In the genomic region with DNA sequence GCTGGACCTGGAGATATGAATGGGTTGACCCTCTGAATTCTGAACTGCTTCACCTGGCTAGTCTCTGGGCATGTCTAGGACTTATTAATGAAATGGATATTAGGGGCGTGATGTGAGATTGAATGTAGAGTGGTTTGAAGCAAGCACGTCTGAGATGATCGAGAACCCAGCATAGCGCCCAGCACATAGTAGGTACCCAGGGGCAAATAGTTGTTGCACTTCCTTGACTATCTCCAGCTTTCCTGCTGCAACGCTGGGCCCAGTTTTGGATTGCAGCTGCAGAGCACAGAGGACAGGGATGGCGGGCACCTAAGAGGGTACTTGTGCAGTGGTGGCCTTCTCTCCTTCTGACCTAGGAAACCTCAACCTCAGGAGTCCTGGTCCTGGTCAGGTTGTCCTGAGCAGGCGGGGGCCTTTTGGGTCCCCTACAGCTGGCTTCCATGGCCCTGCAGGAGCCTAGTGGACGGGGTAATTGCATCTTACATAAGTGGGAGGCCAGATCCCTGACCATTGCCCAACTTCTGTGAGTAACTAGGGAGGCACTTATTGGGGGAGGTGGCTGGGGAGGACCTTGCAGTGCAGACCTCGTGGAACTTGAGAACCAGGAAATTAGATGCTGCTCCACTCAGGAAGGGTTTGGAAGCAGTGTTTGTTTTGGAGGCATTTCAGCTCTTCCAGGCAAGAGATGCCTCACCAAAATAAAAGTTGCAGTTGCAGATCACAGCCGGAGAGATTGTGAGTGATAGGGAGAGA, we compare ENCODE assay signal across 8 mouse cellular contexts. TPM values are rescaled to one million over a fixed set of nuclear protein-coding genes. Genes with fewer than 3 reads are reported as not detected.
DNase-seq lines count a peak whose midpoint lies in the region; ATAC-seq and TF ChIP-seq lines count a peak whose summit lies in the region.

No protein-coding gene starts in this region.

- WGBS in heart, embryonic 15.5 days: 69% methylated on average over 10 of the region's 10 CpGs
- WGBS in midbrain, embryonic 13.5 days: 86% methylated on average over 10 of the region's 10 CpGs

- DNase-seq in MEL (ENCODE audit: low read depth, low spot score): peak; percentile 40
- DNase-seq in kidney, postnatal 36 days: peak; percentile 75 to 86
- no peak for DNase-seq in spleen, adult 12 weeks (ENCODE audit: low spot score)
- no peak for DNase-seq in frontal cortex, postnatal 10 days (ENCODE audit: low spot score in 2 of 2)

- H3K9ac ChIP-seq in MEL (ENCODE audit: control insufficient read depth, low read depth, low read length, poor library complexity, severe bottlenecking): peak overlapping the region; percentile 90
- H3K9ac ChIP-seq in heart, embryonic 15.5 days: peak overlapping the region; percentile 90; the same call in 1 of the 2 replicates
- H3K9ac ChIP-seq in midbrain, embryonic 13.5 days (replicated peaks): peak overlapping the region; percentile 87

- no peak for TF ChIP-seq RAD21 in MEL (IDR thresholded peaks at IDR 0.05; ENCODE audit: low read depth, low read length)

- H3K27ac ChIP-seq in MEL (ENCODE audit: control insufficient read depth, low read depth, low read length): peak overlapping the region; percentile 40; the same call in 1 of the 2 replicates
- peak overlapping the region; percentile 60 for H3K27ac ChIP-seq in bone marrow macrophage, adult 2 months (ENCODE audit: insufficient read depth, low read depth, low read length)
- H3K27ac ChIP-seq in heart, embryonic 15.5 days: peak overlapping the region; percentile 83
- H3K27ac ChIP-seq in midbrain, embryonic 13.5 days: no peak overlapping the region

- peaks cover 17 to 45% of the 10 kb centered on the region in 2 experiments for H3K4me1 ChIP-seq in MEL (ENCODE audit: control insufficient read depth in 1 of 2, insufficient read depth in 2 of 2, low read length in 2 of 2)
- peaks cover 51% of the 10 kb centered on the region for H3K4me1 ChIP-seq in bone marrow macrophage, adult 2 months (ENCODE audit: control insufficient read depth, insufficient read depth, low read length)
- H3K4me1 ChIP-seq in heart, embryonic 15.5 days (replicated peaks): peaks cover 59% of the 10 kb centered on the region
- H3K4me1 ChIP-seq in midbrain, embryonic 13.5 days (replicated peaks): peaks cover 33% of the 10 kb centered on the region

- no peak for TF ChIP-seq CTCF in MEL (IDR thresholded peaks at IDR 0.05 in 2 of 3, conservative IDR thresholded peaks at IDR 0.05 in 1 of 3; ENCODE audit: control insufficient read depth in 1 of 3, insufficient read depth in 1 of 3, low read depth in 2 of 3, low read length in 3 of 3, poor library complexity in 1 of 3, severe bottlenecking in 1 of 3)
- TF ChIP-seq CTCF in bone marrow macrophage, adult 2 months (IDR thresholded peaks at IDR 0.05; ENCODE audit: low read depth, low read length): no peak

- no peak for TF ChIP-seq POLR2A in MEL (IDR thresholded peaks at IDR 0.05; ENCODE audit: control insufficient read depth in 1 of 2, insufficient read depth in 1 of 2, low read depth in 1 of 2, low read length in 2 of 2, poor library complexity in 1 of 2)
- TF ChIP-seq POLR2A in bone marrow macrophage, adult 2 months (IDR thresholded peaks at IDR 0.05; ENCODE audit: borderline replicate concordance, low read depth, low read length): no peak

- peak overlapping the region; percentile 76 for H3K4me2 ChIP-seq in heart, embryonic 15.5 days
- peak overlapping the region; percentile 83 for H3K4me2 ChIP-seq in midbrain, embryonic 13.5 days (replicated peaks)

- TF ChIP-seq EP300 in MEL (IDR thresholded peaks at IDR 0.05; ENCODE audit: low read depth in 1 of 2, low read length in 2 of 2): no peak

- peaks cover 0 to 35% of the 10 kb centered on the region in 2 experiments; a peak in 3 of 4 replicates for H3K36me3 ChIP-seq in MEL (ENCODE audit: control insufficient read depth in 1 of 2, insufficient read depth in 2 of 2, low read length in 2 of 2)
- no peaks in the 10 kb centered on the region for H3K36me3 ChIP-seq in heart, embryonic 15.5 days
- no peaks in the 10 kb centered on the region for H3K36me3 ChIP-seq in midbrain, embryonic 13.5 days

- no peak for ATAC-seq in heart, embryonic 15.5 days (replicated peaks; ENCODE audit: insufficient number of reproducible peaks, insufficient read depth, low FRiP score, low read depth)
- ATAC-seq in midbrain, embryonic 13.5 days: no peak
- ATAC-seq in frontal cortex, adult (ENCODE audit: low TSS enrichment): no peak

- peak overlapping the region; percentile 71 to 99 for H3K4me3 ChIP-seq in MEL (ENCODE audit: control insufficient read depth in 1 of 2, insufficient read depth in 1 of 2, low read depth in 2 of 2, low read length in 2 of 2)
- peak overlapping the region; percentile 92 for H3K4me3 ChIP-seq in bone marrow macrophage, adult 2 months (ENCODE audit: insufficient read depth, low read length)
- H3K4me3 ChIP-seq in heart, embryonic 15.5 days: peak overlapping the region; percentile 89
- peak overlapping the region; percentile 87 for H3K4me3 ChIP-seq in midbrain, embryonic 13.5 days (replicated peaks)

- peaks cover 78% of the 10 kb centered on the region for H3K79me2 ChIP-seq in MEL (ENCODE audit: control insufficient read depth, insufficient read depth, low read length, poor library complexity)

- no peaks in the 10 kb centered on the region for H3K9me3 ChIP-seq in MEL (replicated peaks; ENCODE audit: insufficient read depth, low read length)
- no peaks in the 10 kb centered on the region for H3K9me3 ChIP-seq in heart, embryonic 15.5 days (replicated peaks)
- H3K9me3 ChIP-seq in midbrain, embryonic 13.5 days: no peaks in the 10 kb centered on the region

- H3K27me3 ChIP-seq in MEL (ENCODE audit: control insufficient read depth in 1 of 2, insufficient read depth in 2 of 2, low read length in 2 of 2): no peaks in the 10 kb centered on the region
- no peaks in the 10 kb centered on the region for H3K27me3 ChIP-seq in heart, embryonic 15.5 days
- no peaks in the 10 kb centered on the region for H3K27me3 ChIP-seq in midbrain, embryonic 13.5 days

TF ChIP-seq in MEL, 35 proteins besides CTCF, POLR2A, EP300 and RAD21:
- TF ChIP-seq ZKSCAN1 (IDR thresholded peaks at IDR 0.05; ENCODE audit: low read depth, low read length) (peak; percentile 95), NELFE (IDR thresholded peaks at IDR 0.05; ENCODE audit: low read depth, low read length) (no peak)

RNA-seq across cellular contexts. Expression of gene Map2k3, which starts 1.5 kb away (rescaled TPM):
- total RNA-seq in MEL (2012; rRNA removed): 69.2 and 73.2 TPM in 2 replicates
- polyA plus RNA-seq in MEL (2012; ENCODE audit: insufficient read depth in 1 of 2, insufficient read length in 2 of 2, low read depth in 1 of 2, low replicate concordance in 2 of 2, missing spikeins in 1 of 2): 100 to 1,000 TPM; 111 to 132 TPM
- polyA plus RNA-seq in bone marrow macrophage, adult 2 months (2012; ENCODE audit: insufficient read depth, insufficient read length, missing spikeins): 47.3 and 52.8 TPM in 2 replicates
- 53.3 and 76.0 TPM in 2 replicates for polyA plus RNA-seq in heart, embryonic 15.5 days (2015; fragmentation: Nextera tagmentation; extraction: Ambion mirVana)
- polyA plus RNA-seq in midbrain, embryonic 13.5 days (2015; fragmentation: Nextera tagmentation; extraction: Ambion mirVana): 28.2 and 29.8 TPM in 2 replicates

RNA-seq across cellular contexts. Expression of gene Natd1, which starts 18.8 kb away (rescaled TPM):
- 3.0 and 3.9 TPM in 2 replicates for total RNA-seq in MEL (2012; rRNA removed)
- 10 to 100 TPM in 1 of 2 experiments, not detected in 1; 10.9 TPM for polyA plus RNA-seq in MEL (2012; ENCODE audit: insufficient read depth in 1 of 2, insufficient read length in 2 of 2, low read depth in 1 of 2, low replicate concordance in 2 of 2, missing spikeins in 1 of 2)
- polyA plus RNA-seq in bone marrow macrophage, adult 2 months (2012; ENCODE audit: insufficient read depth, insufficient read length, missing spikeins): 15.5 and 19.2 TPM in 2 replicates
- 11.9 and 22.3 TPM in 2 replicates for polyA plus RNA-seq in heart, embryonic 15.5 days (2015; fragmentation: Nextera tagmentation; extraction: Ambion mirVana)
- 30.0 and 31.8 TPM in 2 replicates for polyA plus RNA-seq in midbrain, embryonic 13.5 days (2015; fragmentation: Nextera tagmentation; extraction: Ambion mirVana)

RNA-seq across cellular contexts. Expression of gene Tmem11, which starts 54.3 kb away (rescaled TPM):
- total RNA-seq in MEL (2012; rRNA removed): 90.7 and 125 TPM in 2 replicates
- 100 to 1,000 TPM in 1 of 2 experiments, not detected in 1; 117 TPM for polyA plus RNA-seq in MEL (2012; ENCODE audit: insufficient read depth in 1 of 2, insufficient read length in 2 of 2, low read depth in 1 of 2, low replicate concordance in 2 of 2, missing spikeins in 1 of 2)
- 19.4 and 20.8 TPM in 2 replicates for polyA plus RNA-seq in bone marrow macrophage, adult 2 months (2012; ENCODE audit: insufficient read depth, insufficient read length, missing spikeins)
- 52.1 and 63.2 TPM in 2 replicates for polyA plus RNA-seq in heart, embryonic 15.5 days (2015; fragmentation: Nextera tagmentation; extraction: Ambion mirVana)
- 55.1 and 57.4 TPM in 2 replicates for polyA plus RNA-seq in midbrain, embryonic 13.5 days (2015; fragmentation: Nextera tagmentation; extraction: Ambion mirVana)

Comparison
In these comparisons a context has a peak if more than half of its experiments do, and no peak if none do; other contexts are left out.
1. DNase-seq: peak in MEL (single experiment) and kidney, postnatal 36 days (2 of 2); none in spleen, adult 12 weeks (single experiment) and frontal cortex, postnatal 10 days (0 of 2).
2. Peak in every context shown above with its lines, with median percentiles within 50 percentile points of each other: H3K4me3 ChIP-seq and H3K9ac ChIP-seq.